Mouse (Mus musculus): Measurements from ENCODE around the gene Cyp26c1.

- no peak for TF ChIP-seq CTCF (conservative IDR thresholded peaks at IDR 0.05; ENCODE audit: low read length)
- no peak for TF ChIP-seq NANOG (IDR thresholded peaks at IDR 0.05; ENCODE audit: borderline replicate concordance, low read length)
These were observed 54.7 kb downstream of the Cyp26c1 start for GRCm38 (mm10) chr19:37740043-37740442.
